Mouse (Mus musculus) frontal cortex, postnatal 10 days (tissue): Measurements from ENCODE around the gene Col4a4.

ENCODE experiments used
- DNase-seq, 2 experiments: peaks; one replicate each; pipeline ENCODE4 v3.0.0; 2022; ENCODE audit warnings: low spot score in 2 of 2, mixed read lengths in 1 of 2

The Col4a4 gene

DNA sequence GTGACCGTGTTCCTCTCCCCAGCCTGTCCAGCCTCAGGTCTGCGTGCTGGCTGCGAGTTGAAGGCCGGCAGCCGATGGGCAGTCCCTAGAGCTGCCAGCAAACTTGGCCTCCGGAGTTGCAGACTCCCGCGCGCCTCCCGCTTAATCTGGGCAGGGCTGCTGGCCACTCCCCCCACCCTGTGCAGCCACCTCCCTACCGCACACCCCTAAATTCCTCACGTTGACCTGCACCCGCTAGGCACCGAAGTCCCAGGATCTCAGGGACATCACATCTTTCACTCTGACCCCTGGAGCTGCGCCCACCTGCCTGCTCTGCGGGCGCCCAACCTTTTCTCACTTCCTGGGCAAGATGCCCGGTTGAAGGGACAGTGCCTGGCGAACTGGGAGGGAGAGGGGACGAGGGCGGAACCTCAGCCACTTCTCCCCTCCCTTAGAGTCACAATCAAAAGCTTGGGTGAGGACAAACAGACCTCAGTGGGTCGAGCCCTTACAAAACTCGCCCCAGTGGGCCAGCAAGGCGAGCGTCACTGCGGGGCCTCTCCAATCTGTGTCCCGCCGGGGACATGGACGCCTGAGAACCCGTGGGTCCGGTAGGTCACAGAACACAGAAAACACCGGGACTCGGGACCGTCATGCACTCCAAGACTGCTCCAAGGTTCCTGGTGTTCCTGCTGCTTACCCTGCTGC, at the start of gene Col4a4, which contains the start of gene Col4a3:
Col4a4 (minus strand) TSS at position 137 of the 687 bp plus-strand sequence.
Col4a3 (plus strand) TSS at position 209 of the 687 bp plus-strand sequence.
- no peak for DNase-seq

DNA sequence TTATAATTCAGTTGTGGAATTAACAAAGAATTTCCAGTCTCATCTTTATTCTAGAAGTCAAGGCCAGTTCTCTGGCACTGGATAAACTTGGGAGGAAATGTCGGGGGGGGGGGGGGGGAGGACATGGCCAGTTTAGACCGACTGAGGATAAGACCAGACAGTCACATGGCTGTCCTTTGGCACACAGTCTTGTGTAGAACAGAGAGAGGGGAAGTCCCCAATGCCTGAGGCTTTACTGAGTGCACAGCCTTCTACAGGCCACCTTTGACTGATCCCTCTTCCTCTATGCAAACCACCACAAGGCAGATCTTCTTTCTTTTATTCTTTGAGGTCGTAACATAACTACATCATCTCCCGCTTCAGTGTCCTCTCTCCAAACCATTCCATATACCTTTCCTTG, 49.7 kb upstream of the Col4a4 start:
- no peak for DNase-seq

DNA sequence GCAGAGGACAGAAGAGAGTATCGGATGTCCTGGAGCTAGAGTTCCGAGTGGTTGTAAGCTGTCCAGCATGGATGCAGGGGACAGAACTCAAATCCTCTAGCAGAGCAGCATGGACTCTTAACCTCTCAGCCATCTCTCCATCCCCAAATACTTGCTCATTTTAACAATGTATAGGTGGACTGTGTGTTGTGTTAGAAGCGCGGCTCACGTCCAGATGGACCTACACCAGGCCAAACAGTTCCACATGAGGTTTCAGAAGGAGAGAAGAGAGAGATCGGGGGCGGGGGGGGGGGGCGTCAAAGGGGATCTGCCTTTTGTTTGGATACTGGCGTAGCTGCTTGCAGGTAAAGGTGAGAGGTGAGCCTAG, 48.6 kb upstream of the Col4a4 start:
- DNase-seq: no peak

DNA sequence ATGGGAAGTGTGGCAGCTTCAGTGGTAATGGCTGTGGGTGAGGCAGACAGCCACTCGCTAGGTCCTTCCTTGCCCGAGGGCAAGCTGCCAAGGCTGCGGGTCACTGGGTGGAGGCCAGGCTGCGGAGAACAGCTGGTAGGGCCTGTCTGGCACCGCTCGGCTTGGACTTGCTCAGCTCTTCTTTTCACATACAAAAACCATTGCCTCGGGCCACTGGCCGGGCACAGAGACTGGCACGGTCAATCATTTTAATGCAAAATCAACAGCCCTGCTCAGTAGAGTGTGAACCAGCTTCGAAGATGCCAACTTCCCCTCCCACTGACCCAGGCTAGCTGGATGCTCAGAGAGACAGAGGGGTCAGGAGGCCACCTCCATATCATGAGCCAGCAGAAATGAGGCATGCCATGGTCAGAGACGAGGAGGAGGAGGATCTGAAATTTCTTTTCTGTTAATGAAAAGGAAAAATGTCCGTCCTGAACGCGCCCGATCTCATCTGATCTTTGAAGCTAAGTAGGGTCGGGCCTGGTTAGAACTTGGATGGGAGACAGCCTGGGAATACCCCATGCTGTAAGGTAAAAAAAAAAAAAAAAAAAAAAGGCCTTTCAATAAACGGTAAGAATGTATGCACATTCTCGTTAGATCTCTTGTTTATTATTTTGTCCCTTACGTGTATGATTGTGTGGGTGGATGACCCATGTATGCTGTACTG, 48.0 kb upstream of the Col4a4 start:
- DNase-seq: peak; percentile 32 to 38

DNA sequence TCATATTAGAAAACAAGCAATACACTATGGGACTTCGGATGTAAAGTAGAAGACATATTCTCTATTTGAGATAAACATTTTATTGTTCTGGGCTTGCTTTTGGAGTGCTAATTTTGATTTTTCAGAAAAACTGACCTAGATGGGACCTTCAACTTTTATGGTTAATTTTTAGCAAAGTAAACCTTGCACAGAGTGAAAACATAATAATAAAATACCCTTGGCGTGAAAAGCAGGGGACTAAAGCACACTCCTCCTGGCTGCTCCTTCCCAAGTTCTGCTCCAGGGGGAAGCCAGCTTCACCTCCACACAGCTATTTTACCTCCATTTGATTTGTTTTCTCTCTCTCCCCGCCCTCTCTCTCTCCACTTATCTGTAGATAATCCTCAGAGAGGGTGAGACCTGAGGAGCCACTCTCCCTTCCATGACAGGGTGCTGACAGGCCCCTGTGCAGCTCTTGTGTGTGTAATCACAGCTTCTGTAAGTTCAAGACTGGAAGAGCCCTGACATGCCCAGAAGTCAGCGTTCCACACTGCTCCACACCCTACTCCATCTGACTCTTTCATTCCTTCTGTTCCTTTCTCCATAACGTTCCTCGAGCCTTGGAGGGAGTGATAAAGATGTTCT, 44.6 kb upstream of the Col4a4 start:
- DNase-seq: no peak

DNA sequence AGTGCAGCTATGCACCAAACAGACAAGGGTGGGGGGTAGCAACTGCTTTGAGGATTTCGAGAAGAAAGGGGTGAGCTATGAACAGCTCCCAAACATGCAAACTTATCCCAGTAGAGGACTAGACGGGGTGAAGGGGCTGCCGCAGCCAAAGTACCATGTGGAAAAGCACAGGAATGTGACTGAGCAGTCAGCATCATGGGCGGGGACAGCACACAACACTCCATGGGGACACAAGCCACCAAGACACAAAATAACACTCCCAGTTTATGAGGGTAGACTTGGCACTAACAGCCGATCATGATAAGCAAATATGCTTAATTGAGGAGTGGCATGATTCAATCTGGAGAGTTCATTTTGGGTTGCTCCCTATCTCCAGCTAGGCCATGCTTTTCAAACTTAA, 42.8 kb upstream of the Col4a4 start:
- no peak for DNase-seq

DNA sequence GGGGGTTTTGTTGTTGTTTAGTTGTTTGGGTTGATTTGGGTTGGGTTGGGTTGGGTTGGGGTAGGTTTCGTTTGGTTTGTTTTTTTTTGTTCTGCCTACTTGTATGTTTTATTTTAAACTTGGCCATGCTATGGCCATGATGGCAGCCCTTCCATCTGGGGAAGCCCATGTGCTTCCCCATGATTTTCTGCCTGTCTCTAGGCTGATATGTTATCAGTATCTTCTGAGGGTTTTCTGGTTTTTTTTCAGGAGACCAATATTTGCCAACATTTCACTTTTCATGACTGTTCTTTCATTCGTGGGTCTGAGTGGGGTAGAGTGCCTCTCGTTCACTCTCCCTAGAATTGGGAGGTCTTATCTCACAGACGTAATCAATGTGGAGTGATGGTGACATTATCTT, 41.0 kb upstream of the Col4a4 start:
- DNase-seq: no peak

DNA sequence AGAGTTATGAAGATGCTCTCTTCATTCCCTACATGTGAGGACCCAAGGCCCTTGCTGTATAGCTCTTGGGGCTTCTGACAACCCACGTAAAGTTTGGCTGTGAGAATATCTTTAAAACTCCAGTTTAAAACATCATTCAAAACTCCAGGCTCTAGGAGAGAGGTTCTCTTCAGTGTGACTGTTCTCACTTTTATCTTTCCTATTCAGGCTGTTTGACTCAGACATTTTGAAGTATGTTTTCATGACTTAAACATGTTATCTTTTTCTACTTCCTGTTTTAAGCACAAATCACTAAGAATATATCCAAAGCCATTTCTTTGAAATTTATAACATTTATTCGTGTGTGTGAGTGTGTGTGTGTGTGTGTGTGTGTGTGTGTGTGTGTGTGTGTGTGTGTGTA, 38.8 kb upstream of the Col4a4 start:
- DNase-seq: no peak

DNA sequence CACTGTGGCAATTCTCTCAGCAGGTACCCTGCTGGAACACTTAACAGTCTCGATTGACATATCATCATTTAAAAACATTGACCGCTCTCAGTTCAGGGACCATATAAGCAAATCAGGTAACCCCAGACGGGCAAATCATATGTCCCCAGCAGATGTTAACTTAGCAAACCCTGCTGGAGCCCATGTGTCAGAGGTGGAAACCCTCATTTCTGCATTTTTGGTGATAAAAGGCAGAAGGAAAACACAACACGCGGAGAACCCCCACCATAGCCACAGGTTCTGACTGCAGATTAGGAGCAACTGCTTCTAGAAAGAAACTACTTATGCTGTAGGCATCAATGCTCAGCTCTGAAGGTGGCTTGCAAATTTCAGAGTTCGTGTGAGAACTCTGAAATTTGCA, 38.3 kb upstream of the Col4a4 start:
- no peak for DNase-seq

DNA sequence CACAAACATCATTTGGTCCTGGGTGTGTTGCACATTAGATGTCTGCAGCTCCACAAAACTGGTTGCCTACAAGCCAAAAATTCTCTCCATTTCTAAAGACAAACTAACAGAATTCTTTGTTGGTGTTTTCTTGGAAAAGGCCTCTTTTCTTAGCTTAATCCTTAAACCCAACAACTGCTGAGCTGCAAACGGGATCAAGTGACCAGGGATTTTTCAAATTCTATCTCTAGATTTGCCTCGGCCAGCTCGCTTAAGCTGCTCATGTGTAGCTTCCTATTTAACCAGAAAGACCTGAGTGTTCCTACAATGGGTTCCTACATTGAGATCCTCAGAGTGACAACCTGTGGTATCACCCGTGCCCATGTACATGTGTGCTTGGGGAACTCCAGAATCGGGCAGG, 33.3 kb upstream of the Col4a4 start:
- DNase-seq: no peak

DNA sequence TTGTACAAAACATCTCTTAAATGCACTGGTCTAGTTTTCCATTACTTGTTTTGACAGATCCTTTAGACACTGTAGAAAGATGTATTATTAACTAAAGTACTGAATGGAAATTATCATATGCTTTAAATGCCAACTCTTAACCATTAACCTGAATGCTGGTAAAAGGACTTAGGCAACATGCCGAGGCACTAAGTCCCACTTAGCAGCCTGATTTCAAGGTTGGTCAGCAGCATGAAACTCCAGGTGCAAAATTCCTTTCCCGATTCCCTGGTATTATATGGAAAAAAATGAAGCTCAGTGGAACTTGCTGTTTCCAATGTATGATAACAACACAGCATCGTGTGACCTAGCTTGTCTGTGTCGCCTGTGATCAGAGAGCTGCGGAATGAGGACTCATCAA, 31.9 kb upstream of the Col4a4 start:
- DNase-seq: no peak

DNA sequence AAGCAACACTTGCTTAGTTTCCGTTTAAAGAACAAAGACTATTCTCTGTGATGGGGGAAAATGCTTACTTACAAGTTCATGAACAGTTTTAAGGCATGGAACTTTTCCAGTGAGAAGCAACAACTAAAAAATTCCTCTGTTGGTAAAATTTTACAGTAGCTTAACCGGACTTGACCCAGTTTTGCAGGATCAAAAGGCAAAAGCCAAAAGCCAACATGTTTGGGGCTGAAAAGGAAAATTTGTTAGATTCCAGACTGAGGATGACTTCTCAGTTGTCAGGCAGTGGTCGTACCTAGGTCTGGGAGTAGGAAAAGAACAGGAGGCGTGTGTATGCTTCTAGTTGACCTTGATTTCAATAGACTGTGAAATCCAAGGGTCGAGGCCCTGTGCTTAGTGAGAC, 31.4 kb upstream of the Col4a4 start:
- DNase-seq: no peak

DNA sequence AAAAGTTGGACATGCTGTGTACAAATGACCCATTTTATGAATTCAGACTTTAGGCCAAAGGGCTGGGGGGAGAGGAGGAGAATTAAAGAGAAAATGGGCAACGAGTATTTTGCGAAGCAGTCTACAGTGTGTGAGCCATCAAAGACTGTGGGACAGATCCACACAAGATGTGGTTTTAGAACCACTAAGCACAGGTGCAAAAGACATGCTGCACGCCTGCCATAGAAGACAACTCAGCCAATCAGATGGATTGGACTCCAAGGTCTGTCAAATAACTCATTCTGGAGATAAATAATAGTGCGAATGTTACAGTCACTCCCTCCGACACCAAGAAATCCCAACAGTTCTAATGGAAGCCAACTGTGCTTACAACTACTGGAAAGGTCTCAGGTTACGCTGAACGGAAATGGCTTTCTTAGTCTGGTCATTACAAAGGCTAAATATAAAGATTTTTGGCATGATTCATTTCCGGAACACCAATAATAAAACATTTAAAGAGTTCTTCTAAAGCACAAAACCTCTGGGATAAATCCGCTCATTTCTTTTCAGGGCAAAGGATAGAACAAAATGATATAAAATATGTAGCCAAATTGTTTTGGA, 25.5 kb upstream of the Col4a4 start:
- no peak for DNase-seq

DNA sequence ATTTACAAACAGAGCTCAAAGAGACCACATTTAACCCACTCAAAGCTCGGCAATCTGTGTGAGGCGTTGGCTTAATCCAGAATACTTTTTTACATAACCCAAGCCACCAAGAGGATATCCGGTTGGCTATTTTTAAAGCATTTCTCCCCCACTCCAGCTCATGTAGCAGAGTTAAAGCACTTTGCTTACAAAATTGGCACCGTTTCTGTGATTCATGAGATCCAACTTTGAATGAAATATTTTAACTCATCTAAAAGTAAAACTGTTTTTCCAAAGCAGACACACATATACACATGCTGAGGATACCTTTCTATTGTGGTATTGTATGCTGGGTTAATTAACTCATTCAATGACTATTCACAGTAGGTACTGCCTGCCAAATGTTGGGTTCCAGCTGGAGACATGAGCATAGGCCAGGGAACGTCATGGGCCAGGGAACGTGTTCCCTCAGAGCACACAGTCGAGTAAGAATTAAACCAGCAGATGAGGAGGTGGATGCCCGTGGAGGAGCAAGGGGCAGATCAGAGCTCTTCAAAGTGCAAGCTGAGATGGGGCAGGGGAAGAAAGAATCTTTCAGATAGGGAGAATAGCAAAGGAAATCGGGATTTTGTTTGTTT, 22.1 kb upstream of the Col4a4 start:
- peak in 1 of 2 experiments; percentile 14 for DNase-seq

DNA sequence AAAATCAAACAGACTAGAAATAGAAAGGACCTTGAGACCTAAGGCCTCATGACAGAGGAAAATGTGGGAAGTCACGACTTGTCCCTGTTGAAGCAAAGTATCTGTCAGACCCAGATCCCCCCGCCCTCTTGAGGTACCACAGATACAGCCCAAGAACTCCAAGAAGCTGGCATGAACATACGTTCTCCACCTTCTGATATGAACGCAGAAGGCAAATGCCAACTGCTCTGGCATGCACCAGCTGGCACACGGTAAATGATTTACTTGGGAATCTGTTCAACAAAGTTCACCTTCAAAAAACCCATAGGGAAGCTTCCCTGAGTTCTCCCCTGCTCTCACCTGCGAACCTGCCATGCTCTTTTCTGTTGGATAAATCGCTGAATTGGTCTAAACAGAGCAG, 19.2 kb upstream of the Col4a4 start:
- DNase-seq: no peak

DNA sequence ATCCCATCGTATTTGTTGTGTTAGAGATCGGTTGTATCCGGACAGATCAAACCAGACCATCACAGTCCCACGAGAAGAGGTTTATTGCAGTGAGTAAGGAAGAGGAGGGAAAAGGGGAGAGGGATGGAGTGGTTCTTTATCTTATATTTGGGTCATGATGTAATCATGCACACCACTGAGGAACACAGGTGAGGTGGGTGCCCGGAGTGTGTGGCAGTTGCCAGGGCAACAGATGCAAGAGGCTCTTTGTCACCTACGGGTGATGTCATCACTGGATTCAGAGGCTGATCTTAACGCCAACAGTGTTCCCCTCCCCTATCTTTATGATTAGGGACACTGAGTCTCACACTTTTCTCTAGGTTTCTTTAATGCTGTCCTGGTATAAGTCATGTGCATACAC, 18.7 kb upstream of the Col4a4 start:
- DNase-seq: no peak

DNA sequence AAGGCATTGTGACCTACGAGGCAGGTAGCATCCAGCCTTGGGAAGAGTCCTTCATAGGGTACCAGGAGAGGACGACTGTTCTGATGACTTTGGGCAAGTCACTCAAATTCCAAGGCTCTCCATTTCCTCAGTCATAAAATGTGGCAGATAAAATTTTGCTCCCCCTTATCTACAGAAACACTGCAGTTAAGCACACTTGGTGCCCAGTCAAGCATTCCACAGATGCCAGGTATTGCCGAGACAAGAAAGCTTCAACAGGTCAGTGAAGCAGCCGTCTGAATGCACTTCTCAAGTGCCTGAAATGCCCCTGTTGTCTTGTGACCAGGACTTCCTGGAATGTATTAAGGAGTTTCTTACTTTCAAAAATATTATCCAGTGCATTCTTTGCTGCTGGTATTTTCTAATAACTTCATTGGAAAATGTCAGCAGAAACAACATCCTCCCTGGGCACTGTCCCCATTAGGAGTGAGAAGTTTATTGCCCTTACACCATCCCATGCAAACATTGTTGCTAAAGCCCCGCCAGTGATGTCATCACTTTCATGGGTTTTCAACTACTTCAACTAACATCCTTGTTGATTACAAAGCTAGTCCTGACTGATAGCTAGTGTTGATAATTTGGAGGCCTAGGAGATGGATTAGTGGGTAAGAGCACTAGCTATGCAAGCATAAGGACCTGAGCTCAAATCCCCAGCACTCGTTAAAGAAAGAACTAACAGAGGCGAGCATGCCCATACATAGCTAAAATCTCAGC, 16.7 kb upstream of the Col4a4 start:
- DNase-seq: no peak

DNA sequence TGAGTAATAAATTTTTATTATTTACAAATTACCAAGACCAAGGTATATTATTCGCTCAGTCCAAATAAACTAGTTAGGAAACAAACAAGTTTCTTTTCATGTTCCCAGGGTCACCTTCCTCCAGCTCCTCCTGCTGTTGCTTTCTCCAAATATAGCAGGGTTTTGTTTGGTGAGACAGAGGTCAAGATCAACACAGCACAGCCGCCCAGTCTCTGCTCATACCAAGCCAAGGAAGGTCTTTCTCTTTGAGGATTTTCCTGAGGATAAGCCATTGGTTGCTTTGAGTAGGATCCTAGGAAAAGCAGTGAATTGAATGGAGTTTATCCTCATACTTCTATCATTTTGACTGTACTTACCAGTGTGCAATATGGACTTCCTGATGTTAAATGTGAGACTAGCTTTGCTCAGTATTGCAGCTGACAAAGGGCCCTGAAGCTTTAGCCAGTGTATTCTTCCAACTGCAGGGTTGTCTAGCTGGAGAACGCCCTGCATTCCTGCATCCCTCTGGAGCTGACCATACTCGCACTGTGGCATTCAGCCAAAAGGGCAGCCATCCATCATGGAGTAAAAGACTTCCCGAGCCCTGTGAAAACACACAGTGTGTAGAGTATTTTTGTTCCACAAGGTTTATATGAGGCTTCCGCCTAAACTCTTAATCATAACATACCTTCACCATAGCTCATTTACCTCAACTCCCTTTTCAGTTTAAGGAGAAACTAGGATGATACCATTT, 10.4 kb upstream of the Col4a4 start:
- no peak for DNase-seq

DNA sequence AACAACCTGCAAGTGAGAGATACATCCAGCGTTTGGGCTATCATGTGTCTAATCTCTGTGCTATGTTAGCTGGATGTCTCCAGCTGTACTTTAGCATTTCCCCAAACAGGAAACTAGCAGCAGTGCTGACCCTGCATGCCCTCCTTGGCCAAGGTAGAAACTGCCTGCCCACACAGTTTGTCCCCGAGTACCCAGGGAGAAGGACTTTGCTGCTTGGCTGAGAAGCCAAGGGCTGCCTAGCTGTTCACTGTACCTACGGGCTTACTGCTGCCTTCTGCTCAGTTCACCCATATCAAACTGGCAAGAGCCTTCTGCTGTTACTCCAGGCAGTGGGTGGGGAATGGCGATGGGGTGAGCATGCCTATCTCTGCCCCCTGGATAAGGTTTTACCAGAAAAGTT, 3.6 kb upstream of the Col4a4 start:
- no peak for DNase-seq

DNA sequence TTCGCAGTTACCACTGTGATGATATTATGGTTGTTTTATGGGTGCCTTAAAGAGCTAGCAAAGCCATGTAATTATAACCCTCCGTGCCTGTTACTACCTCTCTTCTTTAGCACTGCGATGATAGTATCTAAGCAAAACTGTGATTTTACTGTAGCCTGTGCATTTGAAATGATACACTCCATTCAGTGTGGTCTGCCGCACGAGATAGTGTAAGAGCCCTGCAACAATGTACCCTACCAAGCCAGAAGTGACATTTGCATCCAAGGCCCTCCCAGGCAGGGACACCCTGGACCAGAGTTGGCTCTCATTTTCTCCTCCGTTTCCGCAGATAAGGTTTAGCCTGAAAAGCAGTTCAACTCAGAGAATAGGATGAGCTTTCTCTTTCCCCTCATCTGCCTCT, 668 bp downstream of the Col4a4 start:
- DNase-seq: no peak

DNA sequence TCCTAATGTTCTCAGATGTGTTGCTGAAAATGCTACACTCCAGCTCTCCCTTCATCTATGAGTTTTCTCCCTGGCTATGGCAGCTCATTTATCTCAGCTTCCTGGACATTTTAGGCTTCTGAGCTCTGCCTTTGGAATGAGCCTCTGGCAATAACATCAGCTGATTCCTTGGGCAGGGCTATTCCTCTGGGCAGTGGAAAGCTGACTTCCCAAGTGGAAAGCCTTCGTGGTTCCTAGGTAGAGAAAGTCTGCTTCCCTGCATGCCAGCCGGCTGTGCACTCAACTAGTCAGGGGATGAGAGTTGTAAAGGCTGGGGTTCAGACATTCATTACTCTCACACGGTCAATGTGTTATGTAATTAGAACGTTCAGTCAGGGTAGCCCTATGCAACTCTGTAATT, 8.3 kb downstream of the Col4a4 start:
- DNase-seq: no peak
